Mouse (Mus musculus) effector memory CD4-positive, alpha-beta T cell, adult 5 months (primary cell): ENCODE measurements around the gene Olfr923. TPM values are rescaled to one million over a fixed set of nuclear protein-coding genes. Genes with fewer than 3 reads are reported as not detected.

Source experiments
- polyA plus RNA-seq: library from polyadenylated mRNA; unstranded; fragments of 100-300 nt; shearing (Covaris generic); gene quantifications from one replicate; pipeline ENCODE4 v1.2.1, GENCODE M21; 2017

Olfr923 gene
- not detected for polyA plus RNA-seq

GRCm38 (mm10) chr9:38826245-38826644 is at the start of gene Olfr923:
Olfr923 (plus strand) TSS chr9:38826545.

GRCm38 (mm10) chr9:38814314-38814713 is 12.0 kb upstream of the Olfr923 start, which contains the start of gene Olfr922:
Olfr922 (plus strand) TSS chr9:38814614.

GRCm38 (mm10) chr9:38844149-38844548 is 17.8 kb downstream of the Olfr923 start, which contains the start of gene Olfr924:
Olfr924 (plus strand) TSS chr9:38844449.

DNA sequence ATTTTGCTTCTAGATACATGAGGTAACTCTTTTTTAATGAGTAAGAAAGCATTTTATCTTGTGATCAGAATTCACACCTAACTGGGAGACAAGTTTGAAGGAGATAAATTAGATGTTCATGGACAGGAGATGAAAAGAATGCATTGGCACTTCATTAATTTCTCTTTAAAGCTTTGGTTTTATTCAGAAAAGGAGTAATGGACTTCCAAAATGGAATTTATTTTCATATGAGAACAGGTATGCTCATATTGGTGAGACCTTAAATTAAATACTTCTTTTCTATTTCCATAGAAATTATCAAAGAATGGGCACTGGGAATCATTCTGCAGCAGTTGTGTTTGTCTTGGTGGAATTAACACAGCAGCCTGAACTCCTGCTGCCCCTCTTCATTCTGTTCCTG is 28.4 kb downstream of the Olfr923 start, which contains the start of gene Olfr26:
Gene Olfr26, plus strand, starts transcription at position 301 of the 400 bp plus-strand sequence.

GRCm38 (mm10) chr9:38876826-38877225 is 50.5 kb downstream of the Olfr923 start, which contains the start of gene Olfr926:
Olfr926 (plus strand) TSS chr9:38877126.

Other genes with a start within 250 kb of the Olfr923 start
- gene Olfr912, start 246.4 kb upstream of the Olfr923 start, polyA plus RNA-seq, result 0.16 TPM
- not detected for gene Olfr913, start 233.8 kb upstream of the Olfr923 start, polyA plus RNA-seq
- not detected for gene Olfr914, start 221.4 kb upstream of the Olfr923 start, polyA plus RNA-seq
- gene Olfr916, start 166.7 kb upstream of the Olfr923 start, polyA plus RNA-seq, result 0.25 TPM
- gene Olfr917, start 160.7 kb upstream of the Olfr923 start, polyA plus RNA-seq, result not detected
- not detected for gene Olfr918, start 151.9 kb upstream of the Olfr923 start, polyA plus RNA-seq
- not detected for gene Olfr919, start 122.9 kb upstream of the Olfr923 start, polyA plus RNA-seq
- 24.4 TPM for gene Vwa5a, start 108.3 kb upstream of the Olfr923 start, polyA plus RNA-seq
- gene Olfr920, start 74.2 kb upstream of the Olfr923 start, polyA plus RNA-seq, result 0.17 TPM
- not detected for gene Olfr921, start 53.5 kb upstream of the Olfr923 start, polyA plus RNA-seq
- gene Olfr922, start 11.9 kb upstream of the Olfr923 start, polyA plus RNA-seq, result not detected
- not detected for gene Olfr924, start 17.9 kb downstream of the Olfr923 start, polyA plus RNA-seq
- gene Olfr26, start 28.5 kb downstream of the Olfr923 start, polyA plus RNA-seq, result not detected
- gene Olfr926, start 50.6 kb downstream of the Olfr923 start, polyA plus RNA-seq, result not detected
- gene Olfr930, start 103.3 kb downstream of the Olfr923 start, polyA plus RNA-seq, result not detected
- 0.19 TPM for gene Olfr933, start 145.8 kb downstream of the Olfr923 start, polyA plus RNA-seq
- gene Olfr934, start 161.8 kb downstream of the Olfr923 start, polyA plus RNA-seq, result not detected
- gene Olfr935, start 173.1 kb downstream of the Olfr923 start, polyA plus RNA-seq, result not detected
- not detected for gene Olfr146, start 196.8 kb downstream of the Olfr923 start, polyA plus RNA-seq
- not detected for gene Olfr937, start 238.4 kb downstream of the Olfr923 start, polyA plus RNA-seq